Mouse (Mus musculus) liver, embryonic 15.5 days (tissue): Measurements from ENCODE around the gene Pramef8. TPM values are rescaled to one million over a fixed set of nuclear protein-coding genes. Genes with fewer than 3 reads are reported as not detected.
A peak's percentile ranks its signal among the peaks of the same experiment; 100 is the strongest.

Source experiments
- ATAC-seq: fragments of 200-750 bp; cut with Nextera tagmentation; 2 replicates; pipeline ENCODE4 v1.8.0; 2017; ENCODE audit warnings: moderate number of reproducible peaks, mild to moderate bottlenecking, moderate library complexity; ENCODE audit not compliant: insufficient read depth
- H3K27ac ChIP-seq: fragments of 300-500 bp; sonication (generic); replicated peaks from 2 replicates; pipeline ENCODE4 v1.5.1; 2015; ENCODE audit warnings: mild to moderate bottlenecking, inconsistent platforms
- H3K27me3 ChIP-seq: fragments of 300-500 bp; sonication (generic); 2 replicates; pipeline ENCODE4 v1.6.1; 2015; ENCODE audit warnings: mild to moderate bottlenecking, inconsistent platforms
- H3K36me3 ChIP-seq: fragments of 300-500 bp; sonication (generic); replicated peaks from 2 replicates; pipeline ENCODE4 v1.6.1; 2015; ENCODE audit warnings: moderate library complexity, mild to moderate bottlenecking, inconsistent platforms
- H3K4me1 ChIP-seq: fragments of 300-500 bp; sonication (generic); replicated peaks from 2 replicates; pipeline ENCODE4 v1.6.1; 2015; ENCODE audit warnings: inconsistent platforms
- H3K4me2 ChIP-seq: fragments of 300-500 bp; sonication (generic); 2 replicates; pipeline ENCODE4 v1.6.1; 2015; ENCODE audit warnings: moderate library complexity, mild to moderate bottlenecking, inconsistent platforms
- H3K4me3 ChIP-seq: fragments of 300-500 bp; sonication (generic); replicated peaks from 2 replicates; pipeline ENCODE4 v1.5.1; 2015; ENCODE audit warnings: mild to moderate bottlenecking, inconsistent platforms
- H3K9ac ChIP-seq: fragments of 300-500 bp; sonication (generic); 2 replicates; pipeline ENCODE4 v1.6.1; 2015; ENCODE audit warnings: moderate library complexity, mild to moderate bottlenecking, inconsistent platforms
- H3K9me3 ChIP-seq: fragments of 300-500 bp; sonication (generic); replicated peaks from 2 replicates; pipeline ENCODE4 v1.6.1; 2016; ENCODE audit warnings: inconsistent platforms
- WGBS: fragments of 180-500 bp; shearing (Covaris S2); methylation state at CpG from one replicate; pipeline ENCODE4 v1.1.7; 2015; ENCODE audit warnings: mixed read lengths; ENCODE audit not compliant: insufficient replicate concordance; 5-methylcytosine and 5-hydroxymethylcytosine counted together
- polyA plus RNA-seq: library from polyadenylated mRNA; unstranded; fragments of >200 nt; fragmentation: Nextera tagmentation; extraction: Ambion mirVana; gene quantifications from 2 replicates; pipeline ENCODE4 v1.2.1, GENCODE M21; 2015

The Pramef8 gene
- 3.7 and 3.8 TPM in 2 replicates for polyA plus RNA-seq

GRCm38 (mm10) chr4:143412219-143413092 lies at the start of gene Pramef8:
TSS of gene Pramef8 (plus strand) at chr4:143412426.
- Histone ChIP-seq H3K27me3 (no peaks in the 10 kb centered on the region), H3K9me3 (no peaks in the 10 kb centered on the region), H3K4me1 (peaks cover 8% of the 10 kb centered on the region), H3K4me3 (peak within 1 kb of the TSS; percentile 77), H3K36me3 (peaks cover 16% of the 10 kb centered on the region), H3K9ac (peak within 1 kb of the TSS; percentile 66), H3K27ac (peak within 1 kb of the TSS; percentile 89), H3K4me2 (peak within 1 kb of the TSS; percentile 76)
- ATAC-seq: peak; percentile 92
- under 1% methylated on average over 50 of the region's 50 CpGs for WGBS

- no peak for ATAC-seq
- Histone ChIP-seq H3K36me3 (no peaks in the 10 kb centered on the region), H3K4me1 (no peaks in the 10 kb centered on the region), H3K27ac (no peak overlapping the region), H3K9ac (no peak overlapping the region), H3K4me3 (no peak overlapping the region), H3K4me2 (no peak overlapping the region), H3K9me3 (no peaks in the 10 kb centered on the region), H3K27me3 (no peaks in the 10 kb centered on the region)
- WGBS: 48% methylated on average over 15 of the region's 15 CpGs
Measured at GRCm38 (mm10) chr4:143366415-143367041, 45.7 kb upstream of the Pramef8 start.

- WGBS: 33% methylated on average over 7 of the region's 7 CpGs
- Histone ChIP-seq H3K27ac (no peak overlapping the region), H3K27me3 (peaks cover 10% of the 10 kb centered on the region; the same call in 1 of the 2 replicates), H3K9me3 (no peaks in the 10 kb centered on the region), H3K4me3 (no peak overlapping the region), H3K9ac (no peak overlapping the region), H3K36me3 (no peaks in the 10 kb centered on the region), H3K4me2 (no peak overlapping the region), H3K4me1 (no peaks in the 10 kb centered on the region)
- ATAC-seq: no peak
Measured at GRCm38 (mm10) chr4:143379480-143379879, 32.7 kb upstream of the Pramef8 start.

- no peaks in the 10 kb centered on the region for H3K36me3 ChIP-seq
- WGBS: 28% methylated on average over 15 of the region's 15 CpGs
- H3K4me1 ChIP-seq: no peaks in the 10 kb centered on the region
- no peaks in the 10 kb centered on the region for H3K9me3 ChIP-seq
- H3K4me2 ChIP-seq: no peak overlapping the region
- H3K27me3 ChIP-seq: peaks cover 10% of the 10 kb centered on the region; the same call in 1 of the 2 replicates
- no peak for ATAC-seq
- H3K4me3 ChIP-seq: no peak overlapping the region
- no peak overlapping the region for H3K27ac ChIP-seq
- H3K9ac ChIP-seq: no peak overlapping the region
Measured at GRCm38 (mm10) chr4:143379931-143380715, 32.1 kb upstream of the Pramef8 start.

- H3K36me3 ChIP-seq: no peaks in the 10 kb centered on the region
- H3K4me1 ChIP-seq: no peaks in the 10 kb centered on the region
- WGBS: 1% methylated on average over 5 of the region's 5 CpGs
- H3K9me3 ChIP-seq: no peaks in the 10 kb centered on the region
- H3K4me2 ChIP-seq: no peak overlapping the region
- no peak for ATAC-seq
- no peak overlapping the region for H3K27ac ChIP-seq
- H3K27me3 ChIP-seq: peaks cover 10% of the 10 kb centered on the region; the same call in 1 of the 2 replicates
- H3K4me3 ChIP-seq: no peak overlapping the region
- H3K9ac ChIP-seq: no peak overlapping the region
Measured at GRCm38 (mm10) chr4:143380716-143381004, 31.6 kb upstream of the Pramef8 start.

GRCm38 (mm10) chr4:143382163-143382562 lies 30.1 kb upstream of the Pramef8 start:
- H3K4me2 ChIP-seq: no peak overlapping the region
- 61% methylated on average over 3 of the region's 3 CpGs for WGBS
- peaks cover 10% of the 10 kb centered on the region; the same call in 1 of the 2 replicates for H3K27me3 ChIP-seq
- H3K4me3 ChIP-seq: no peak overlapping the region
- no peak overlapping the region for H3K27ac ChIP-seq
- no peaks in the 10 kb centered on the region for H3K4me1 ChIP-seq
- no peak for ATAC-seq
- no peaks in the 10 kb centered on the region for H3K9me3 ChIP-seq
- no peak overlapping the region for H3K9ac ChIP-seq
- no peaks in the 10 kb centered on the region for H3K36me3 ChIP-seq

GRCm38 (mm10) chr4:143383646-143384045 lies 28.6 kb upstream of the Pramef8 start:
- Histone ChIP-seq H3K36me3 (no peaks in the 10 kb centered on the region), H3K4me1 (no peaks in the 10 kb centered on the region), H3K9ac (no peak overlapping the region), H3K4me2 (no peak overlapping the region), H3K27me3 (peaks cover 8% of the 10 kb centered on the region), H3K4me3 (no peak overlapping the region), H3K27ac (no peak overlapping the region), H3K9me3 (no peaks in the 10 kb centered on the region)
- ATAC-seq: no peak
- 28% methylated on average over 4 of the region's 4 CpGs for WGBS

GRCm38 (mm10) chr4:143388955-143389702 lies 23.1 kb upstream of the Pramef8 start:
- H3K4me3 ChIP-seq: peak overlapping the region; percentile 29; the same call in 1 of the 2 replicates
- no peak for ATAC-seq
- H3K9ac ChIP-seq: no peak overlapping the region
- peaks cover 9% of the 10 kb centered on the region for H3K27me3 ChIP-seq
- 8% methylated on average over 43 of the region's 43 CpGs for WGBS
- no peaks in the 10 kb centered on the region for H3K9me3 ChIP-seq
- no peaks in the 10 kb centered on the region for H3K4me1 ChIP-seq
- peak overlapping the region; percentile 51 for H3K4me2 ChIP-seq
- no peak overlapping the region for H3K27ac ChIP-seq
- no peaks in the 10 kb centered on the region for H3K36me3 ChIP-seq

GRCm38 (mm10) chr4:143394181-143394580 lies 18.0 kb upstream of the Pramef8 start, which contains the start of gene Pramel1:
TSS of gene Pramel1 (plus strand) at chr4:143394428.
- 67% methylated on average over 26 of the region's 26 CpGs for WGBS
- no peak within 1 kb of the TSS for H3K4me3 ChIP-seq
- no peak for ATAC-seq
- H3K36me3 ChIP-seq: no peaks in the 10 kb centered on the region
- H3K9me3 ChIP-seq: no peaks in the 10 kb centered on the region
- peaks cover 3% of the 10 kb centered on the region for H3K27me3 ChIP-seq
- H3K27ac ChIP-seq: no peak within 1 kb of the TSS
- no peak within 1 kb of the TSS for H3K4me2 ChIP-seq
- H3K4me1 ChIP-seq: no peaks in the 10 kb centered on the region
- no peak within 1 kb of the TSS for H3K9ac ChIP-seq

GRCm38 (mm10) chr4:143411566-143412218 lies 534 bp upstream of the Pramef8 start:
- WGBS: 66% methylated on average over 5 of the region's 5 CpGs
- H3K27me3 ChIP-seq: no peaks in the 10 kb centered on the region
- H3K4me3 ChIP-seq: peak overlapping the region; percentile 77
- H3K4me2 ChIP-seq: peak overlapping the region; percentile 76
- 0 out of 2 replicates have a peak overlapping the region, but pooled peaks have one; percentile 66 for H3K9ac ChIP-seq
- peaks cover 8% of the 10 kb centered on the region for H3K4me1 ChIP-seq
- no peaks in the 10 kb centered on the region for H3K9me3 ChIP-seq
- no peak for ATAC-seq
- H3K36me3 ChIP-seq: peaks cover 8% of the 10 kb centered on the region
- H3K27ac ChIP-seq: no peak overlapping the region
